Mouse (Mus musculus): ENCODE measurements around the gene Ice1. TPM values are rescaled to one million over a fixed set of nuclear protein-coding genes. Genes with fewer than 3 reads are reported as not detected.
A peak's percentile ranks its signal among the peaks of the same experiment; 100 is the strongest.

Gene Ice1
- polyA plus RNA-seq, 1 experiment from 2014 or later, result 22.4 TPM

DNA sequence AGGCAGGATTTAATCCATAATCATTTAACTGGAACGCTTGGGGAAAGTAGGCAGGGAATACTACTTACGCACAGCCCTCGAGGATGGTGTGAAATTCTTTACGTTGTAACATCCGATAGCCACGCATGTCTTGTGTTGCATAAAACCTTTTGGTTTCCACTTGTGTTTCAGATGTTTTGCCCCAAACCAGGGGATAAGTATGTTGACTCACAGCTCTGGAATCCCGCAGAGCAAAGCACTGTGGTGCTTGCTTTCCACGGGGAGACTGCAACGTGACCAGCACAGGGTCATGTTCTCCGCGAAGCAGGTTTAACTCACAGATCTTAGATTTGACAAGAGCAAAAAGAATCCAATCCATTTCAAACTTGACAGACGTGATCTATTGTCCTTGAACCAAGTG lies 18.1 kb upstream of the Ice1 start:
- Histone ChIP-seq H3K9ac (no peak overlapping the region), H3K27ac (no peak overlapping the region), H3K4me2 (no peak overlapping the region), H3K36me3 (ENCODE audit: poor library complexity, severe bottlenecking) (no peaks in the 10 kb centered on the region), H3K4me3 (no peak overlapping the region), H3K4me1 (no peaks in the 10 kb centered on the region), H3K9me3 (replicated peaks) (no peaks in the 10 kb centered on the region), H3K27me3 (no peaks in the 10 kb centered on the region)
- 84% methylated on average over 12 of the region's 12 CpGs for WGBS
- ATAC-seq, result no peak

DNA sequence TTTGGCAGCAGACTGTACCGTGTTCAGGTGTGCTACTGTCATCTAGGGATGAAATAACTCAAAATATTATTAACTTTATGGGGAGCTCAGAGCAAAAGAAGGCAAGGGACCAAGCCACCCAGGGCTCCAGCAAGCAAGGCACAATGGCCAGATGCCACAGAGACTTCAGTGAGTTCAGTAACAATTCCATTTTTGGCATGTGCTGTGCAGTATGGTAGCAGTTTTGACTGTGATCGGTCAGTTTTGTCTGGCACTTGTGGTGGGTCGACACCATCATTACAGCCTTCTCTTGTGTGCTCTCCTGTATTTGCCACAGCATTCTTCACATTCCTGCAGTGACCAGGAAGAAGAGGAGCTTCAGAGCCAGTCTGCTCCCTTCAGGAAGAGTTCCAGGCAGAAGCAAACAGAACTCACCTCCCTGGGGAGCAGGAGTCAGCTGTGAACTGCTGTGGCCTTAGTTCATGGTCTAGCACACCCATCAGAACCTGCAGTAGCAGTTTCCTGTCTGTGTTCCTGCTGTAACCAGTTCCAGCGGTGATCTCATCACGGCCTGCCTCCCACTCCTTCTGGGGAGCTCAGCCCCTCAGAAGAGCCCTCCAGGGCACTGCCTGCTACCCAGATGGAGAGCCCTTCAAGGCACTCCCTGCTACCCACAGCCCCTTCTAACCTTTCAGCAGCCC lies 16.8 kb upstream of the Ice1 start:
- WGBS, result 74% methylated on average over 5 of the region's 5 CpGs
- H3K27ac ChIP-seq, result no peak overlapping the region
- no peak for ATAC-seq
- H3K27me3 ChIP-seq, result no peaks in the 10 kb centered on the region
- no peaks in the 10 kb centered on the region for H3K9me3 ChIP-seq (replicated peaks)
- H3K4me3 ChIP-seq, result no peak overlapping the region
- H3K4me1 ChIP-seq, result no peaks in the 10 kb centered on the region
- no peak overlapping the region for H3K9ac ChIP-seq
- no peak overlapping the region for H3K4me2 ChIP-seq
- no peaks in the 10 kb centered on the region for H3K36me3 ChIP-seq (ENCODE audit: poor library complexity, severe bottlenecking)

DNA sequence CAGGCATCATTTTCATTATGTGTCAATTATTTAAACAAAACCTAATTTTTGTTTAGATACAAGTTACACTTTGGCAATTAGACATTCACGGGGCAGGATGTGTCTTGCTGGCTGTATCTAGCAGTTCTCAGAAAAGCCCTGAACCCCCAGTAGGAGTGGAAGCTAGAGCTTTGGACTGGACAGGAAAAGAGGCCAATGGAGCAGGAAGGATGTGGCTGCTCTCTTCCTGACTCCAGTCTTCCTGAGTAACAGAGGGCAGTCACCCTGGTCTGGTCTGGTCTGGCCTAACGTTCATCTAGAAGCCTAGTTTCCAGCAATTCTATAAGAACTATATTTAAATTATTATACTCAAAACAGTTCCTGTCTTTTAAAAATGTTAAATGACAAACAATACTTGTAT lies 16.0 kb upstream of the Ice1 start:
- Histone ChIP-seq H3K36me3 (ENCODE audit: poor library complexity, severe bottlenecking) (no peaks in the 10 kb centered on the region), H3K4me1 (no peaks in the 10 kb centered on the region), H3K27me3 (no peaks in the 10 kb centered on the region), H3K9me3 (replicated peaks) (no peaks in the 10 kb centered on the region), H3K27ac (no peak overlapping the region), H3K9ac (no peak overlapping the region), H3K4me2 (no peak overlapping the region), H3K4me3 (no peak overlapping the region)
- 80% methylated on average over 2 of the region's 2 CpGs for WGBS
- ATAC-seq, result no peak

DNA sequence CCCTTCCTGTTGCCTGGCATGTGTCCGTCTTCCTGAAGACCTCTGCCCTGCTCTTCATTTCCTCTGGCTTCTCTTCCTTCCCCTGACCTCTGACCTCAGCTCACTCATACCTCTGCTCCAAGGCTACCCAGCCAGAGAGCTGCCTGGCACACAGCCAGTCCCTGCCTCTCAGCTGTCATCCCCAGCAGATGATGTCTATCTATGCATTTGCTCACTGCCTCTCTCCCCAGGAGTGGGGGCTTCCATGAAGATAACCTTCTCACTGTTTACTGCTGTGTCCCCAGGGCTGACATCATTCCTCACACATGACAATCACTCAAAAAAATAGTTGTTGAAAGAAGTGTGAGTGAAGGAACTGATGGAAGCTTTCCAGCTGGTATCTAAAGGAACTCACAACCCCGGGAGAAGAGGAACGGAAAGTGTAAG lies 12.6 kb upstream of the Ice1 start:
- no peaks in the 10 kb centered on the region for H3K27me3 ChIP-seq
- H3K4me3 ChIP-seq, result no peak overlapping the region
- no peaks in the 10 kb centered on the region for H3K9me3 ChIP-seq (replicated peaks)
- no peak overlapping the region for H3K9ac ChIP-seq
- H3K4me2 ChIP-seq, result no peak overlapping the region
- no peak overlapping the region for H3K27ac ChIP-seq
- H3K36me3 ChIP-seq (ENCODE audit: poor library complexity, severe bottlenecking), result no peaks in the 10 kb centered on the region
- H3K4me1 ChIP-seq, result no peaks in the 10 kb centered on the region
- 73% methylated on average over 3 of the region's 3 CpGs for WGBS
- no peak for ATAC-seq

DNA sequence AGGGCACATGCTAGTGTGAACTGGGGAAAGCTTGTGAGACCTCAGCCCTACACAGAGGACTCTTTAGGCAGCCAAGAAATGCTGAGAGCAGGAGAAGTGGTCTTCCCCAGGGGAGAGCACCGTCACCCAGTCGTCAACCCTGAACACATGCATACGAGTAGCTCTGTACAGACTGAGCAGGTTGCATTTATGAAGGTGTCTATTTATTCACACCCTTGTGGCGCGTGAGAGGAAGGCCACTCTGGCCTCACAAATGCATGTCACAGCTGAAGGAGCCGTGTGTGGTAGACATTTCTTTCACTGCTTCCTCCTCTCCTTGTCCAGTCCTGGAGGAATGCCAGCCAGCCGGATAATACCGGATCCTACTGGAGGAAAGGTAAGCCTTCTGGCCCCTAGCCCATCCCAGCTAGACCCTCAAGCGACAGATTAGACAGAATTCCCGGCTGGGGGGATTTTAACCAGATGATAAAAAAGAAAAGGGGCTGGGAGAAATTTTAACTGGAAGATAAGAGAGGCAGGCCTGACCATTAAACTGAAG lies 8.6 kb upstream of the Ice1 start:
- no peak overlapping the region for H3K4me3 ChIP-seq
- no peak overlapping the region for H3K4me2 ChIP-seq
- no peak overlapping the region for H3K27ac ChIP-seq
- H3K27me3 ChIP-seq, result peaks cover 12% of the 10 kb centered on the region; the same call in 1 of the 2 replicates
- H3K9me3 ChIP-seq (replicated peaks), result no peaks in the 10 kb centered on the region
- no peaks in the 10 kb centered on the region for H3K36me3 ChIP-seq (ENCODE audit: poor library complexity, severe bottlenecking)
- 62% methylated on average over 10 of the region's 10 CpGs for WGBS
- ATAC-seq, result no peak
- H3K4me1 ChIP-seq, result no peaks in the 10 kb centered on the region
- no peak overlapping the region for H3K9ac ChIP-seq

DNA sequence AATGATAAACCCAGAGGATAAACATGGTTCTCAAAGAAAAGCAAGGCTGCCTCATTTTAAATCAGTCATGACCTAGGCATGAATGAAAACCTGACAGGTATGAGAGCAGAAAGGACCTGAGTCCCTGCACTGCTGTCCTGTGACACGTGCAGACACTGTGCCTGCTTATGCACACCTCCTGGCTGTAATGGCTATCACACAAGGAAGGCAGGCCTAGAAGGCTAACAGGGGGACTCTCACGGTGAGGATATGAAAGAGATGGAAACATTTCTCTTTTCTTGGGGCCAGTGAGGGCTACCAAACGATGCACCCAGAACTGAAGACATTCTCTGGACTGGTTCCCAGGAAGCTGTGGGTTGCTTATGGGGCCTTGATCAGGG lies 6.6 kb upstream of the Ice1 start:
- Histone ChIP-seq H3K4me3 (no peak overlapping the region), H3K4me1 (no peaks in the 10 kb centered on the region), H3K9me3 (replicated peaks) (no peaks in the 10 kb centered on the region), H3K36me3 (ENCODE audit: poor library complexity, severe bottlenecking) (no peaks in the 10 kb centered on the region), H3K9ac (no peak overlapping the region), H3K27ac (no peak overlapping the region), H3K27me3 (peaks cover 13% of the 10 kb centered on the region; the same call in 1 of the 2 replicates), H3K4me2 (no peak overlapping the region)
- WGBS, result 45% methylated on average over 3 of the region's 3 CpGs
- ATAC-seq, result 0 out of 2 replicates have a peak, but pooled peaks have one; percentile 22

DNA sequence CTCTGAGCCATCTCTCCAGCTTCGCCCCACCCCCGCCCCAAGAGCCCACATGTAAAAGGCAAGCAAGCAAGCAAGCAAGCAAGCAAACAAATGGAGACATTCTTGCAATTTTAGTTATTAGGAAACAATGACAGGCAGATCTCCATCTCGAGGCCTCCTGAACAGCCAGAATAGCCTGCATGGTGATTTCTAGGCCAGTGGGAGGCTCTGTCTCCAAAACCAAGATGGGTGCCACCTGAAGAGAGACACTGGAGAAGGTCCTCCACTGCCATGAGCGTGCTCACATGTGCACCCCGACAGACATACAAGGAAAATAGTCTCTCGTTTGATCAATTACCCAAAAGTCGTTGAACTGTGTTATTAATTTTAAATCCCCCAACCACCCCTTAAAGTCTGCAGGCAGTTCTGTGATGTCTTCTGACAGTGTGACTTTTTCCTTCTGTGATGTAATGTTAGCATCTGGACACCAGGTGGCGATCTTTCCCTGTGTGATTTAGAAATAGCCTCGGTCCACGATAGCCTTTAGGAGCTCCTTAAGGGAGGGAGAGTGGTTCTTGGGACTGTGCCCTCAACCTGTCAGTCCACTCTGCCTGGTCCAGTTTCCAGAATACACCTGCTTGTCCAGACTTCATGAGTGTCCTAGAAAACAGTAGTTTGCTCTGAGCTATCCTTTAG lies 6.1 kb upstream of the Ice1 start:
- Histone ChIP-seq H3K27me3 (peaks cover 13% of the 10 kb centered on the region; the same call in 1 of the 2 replicates), H3K4me2 (no peak overlapping the region), H3K4me1 (no peaks in the 10 kb centered on the region), H3K9me3 (replicated peaks) (no peaks in the 10 kb centered on the region), H3K9ac (no peak overlapping the region), H3K36me3 (ENCODE audit: poor library complexity, severe bottlenecking) (no peaks in the 10 kb centered on the region), H3K27ac (no peak overlapping the region), H3K4me3 (no peak overlapping the region)
- peak; percentile 61 for ATAC-seq
- WGBS, result 20% methylated on average over 10 of the region's 10 CpGs

DNA sequence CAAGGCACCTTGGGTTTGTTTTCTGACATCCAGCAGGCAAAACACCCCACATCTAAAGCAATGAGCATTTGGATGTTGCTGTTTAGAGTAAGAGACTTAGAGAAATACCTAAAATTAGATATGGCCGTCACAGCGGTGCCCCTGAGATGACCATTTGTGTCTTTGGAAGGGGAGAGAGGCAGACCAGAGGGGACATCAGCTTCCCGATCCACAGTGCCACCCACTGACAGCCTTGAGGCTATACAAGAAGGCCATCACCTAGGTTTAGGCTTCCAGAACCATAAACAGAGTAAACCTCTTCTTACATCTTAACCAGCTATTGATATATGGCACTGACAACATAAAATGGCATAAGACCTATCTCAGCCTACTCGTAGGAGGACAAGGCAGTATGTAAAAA lies 4.5 kb upstream of the Ice1 start:
- Histone ChIP-seq H3K27ac (no peak overlapping the region), H3K4me2 (no peak overlapping the region), H3K4me1 (no peaks in the 10 kb centered on the region; the same call in 1 of the 2 replicates), H3K27me3 (peaks cover 13% of the 10 kb centered on the region; the same call in 1 of the 2 replicates), H3K36me3 (ENCODE audit: poor library complexity, severe bottlenecking) (no peaks in the 10 kb centered on the region), H3K4me3 (no peak overlapping the region), H3K9me3 (replicated peaks) (no peaks in the 10 kb centered on the region), H3K9ac (no peak overlapping the region)
- WGBS, result 81% methylated on average over 4 of the region's 4 CpGs
- ATAC-seq, result no peak

DNA sequence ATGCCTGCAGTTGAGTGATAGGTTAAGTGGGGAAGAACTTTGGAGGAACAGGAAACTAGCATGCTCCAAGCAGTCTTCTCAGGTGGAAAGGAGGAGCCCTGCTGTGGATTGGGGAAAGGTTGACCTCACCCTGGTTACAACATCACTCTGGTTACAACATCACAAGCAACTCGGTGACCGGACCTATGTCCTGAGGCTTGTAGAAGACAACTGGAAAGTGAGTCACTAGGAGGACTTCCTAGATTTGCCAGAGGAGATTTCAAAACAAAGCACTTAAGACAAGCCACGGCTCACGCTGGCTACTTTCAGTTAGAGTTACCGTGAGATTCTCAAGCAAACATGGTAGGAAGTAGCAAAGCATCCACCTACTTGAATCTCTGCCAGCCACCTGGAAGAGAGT lies 3.9 kb upstream of the Ice1 start:
- H3K36me3 ChIP-seq (ENCODE audit: poor library complexity, severe bottlenecking), result no peaks in the 10 kb centered on the region
- no peak overlapping the region for H3K4me2 ChIP-seq
- no peak overlapping the region for H3K27ac ChIP-seq
- peaks cover 5% of the 10 kb centered on the region for H3K4me1 ChIP-seq
- H3K4me3 ChIP-seq, result no peak overlapping the region
- no peak for ATAC-seq
- no peaks in the 10 kb centered on the region for H3K9me3 ChIP-seq (replicated peaks)
- H3K27me3 ChIP-seq, result peaks cover 13% of the 10 kb centered on the region; the same call in 1 of the 2 replicates
- H3K9ac ChIP-seq, result no peak overlapping the region
- WGBS, result 80% methylated on average over 5 of the region's 5 CpGs

DNA sequence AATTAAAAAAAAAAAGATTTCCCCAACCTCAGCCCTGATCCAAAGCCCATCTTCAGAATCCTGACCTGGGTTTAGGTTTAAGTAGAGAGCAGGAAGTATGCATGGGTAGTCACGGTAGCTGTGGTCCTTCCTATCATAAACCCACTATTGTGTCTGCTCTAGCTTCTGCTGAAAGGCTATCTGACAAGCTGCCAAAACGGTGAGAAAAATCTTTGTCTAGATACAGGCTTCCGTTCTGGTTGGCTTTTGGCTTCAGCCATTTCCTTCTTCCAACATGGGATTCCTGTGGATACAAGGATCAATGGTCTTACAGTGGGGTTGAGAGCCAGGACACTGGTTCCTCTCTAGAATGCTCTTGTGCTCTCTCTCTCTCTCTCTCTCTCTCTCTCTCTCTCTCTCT lies 2.2 kb upstream of the Ice1 start:
- Histone ChIP-seq H3K4me1 (peaks cover 22% of the 10 kb centered on the region), H3K27me3 (peaks cover 13% of the 10 kb centered on the region; the same call in 1 of the 2 replicates), H3K9me3 (replicated peaks) (no peaks in the 10 kb centered on the region), H3K4me2 (no peak overlapping the region), H3K4me3 (no peak overlapping the region), H3K27ac (no peak overlapping the region), H3K9ac (no peak overlapping the region), H3K36me3 (ENCODE audit: poor library complexity, severe bottlenecking) (no peaks in the 10 kb centered on the region)
- WGBS, result 86% methylated on average over 3 of the region's 3 CpGs
- no peak for ATAC-seq

DNA sequence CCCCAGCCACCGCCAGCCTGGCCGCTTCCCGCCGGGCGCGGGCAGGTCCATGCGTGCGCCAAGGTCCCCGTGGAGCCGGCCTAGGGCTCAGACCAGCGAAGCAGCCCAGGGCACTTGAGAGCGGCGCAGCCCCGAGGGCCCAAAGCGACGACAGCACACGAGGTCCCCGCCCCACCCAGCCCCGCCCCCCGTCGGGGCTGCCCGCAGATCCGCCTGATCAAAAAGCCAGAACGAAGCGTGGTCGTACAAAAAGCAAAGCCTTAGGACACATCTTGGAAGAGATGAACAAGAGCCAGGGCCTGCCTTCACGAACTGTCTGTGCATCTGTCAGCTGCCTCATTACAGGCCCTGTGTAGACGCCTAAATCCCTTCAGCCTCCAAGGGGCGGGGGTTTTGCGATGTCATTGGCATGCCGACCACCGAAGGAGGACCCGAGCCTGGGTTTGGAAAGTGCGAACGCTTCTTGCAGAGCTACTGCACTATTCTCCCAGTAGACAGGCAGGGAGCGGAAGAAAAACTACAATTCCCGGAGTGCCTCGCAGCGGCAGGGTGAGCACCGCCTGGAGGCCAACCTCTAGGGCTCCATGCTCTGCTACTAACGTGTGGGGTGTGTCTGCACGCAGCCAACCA lies 343 bp upstream of the Ice1 start:
- peak overlapping the region; percentile 93 for H3K4me3 ChIP-seq
- under 1% methylated on average over 42 of the region's 42 CpGs for WGBS
- peak; percentile 96 for ATAC-seq
- H3K9ac ChIP-seq, result peak overlapping the region; percentile 92
- no peaks in the 10 kb centered on the region for H3K9me3 ChIP-seq (replicated peaks)
- peak overlapping the region; percentile 88 for H3K4me2 ChIP-seq
- H3K27me3 ChIP-seq, result peaks cover 13% of the 10 kb centered on the region; the same call in 1 of the 2 replicates
- no peaks in the 10 kb centered on the region for H3K36me3 ChIP-seq (ENCODE audit: poor library complexity, severe bottlenecking)
- H3K4me1 ChIP-seq, result peaks cover 23% of the 10 kb centered on the region
- H3K27ac ChIP-seq, result peak overlapping the region; percentile 87

DNA sequence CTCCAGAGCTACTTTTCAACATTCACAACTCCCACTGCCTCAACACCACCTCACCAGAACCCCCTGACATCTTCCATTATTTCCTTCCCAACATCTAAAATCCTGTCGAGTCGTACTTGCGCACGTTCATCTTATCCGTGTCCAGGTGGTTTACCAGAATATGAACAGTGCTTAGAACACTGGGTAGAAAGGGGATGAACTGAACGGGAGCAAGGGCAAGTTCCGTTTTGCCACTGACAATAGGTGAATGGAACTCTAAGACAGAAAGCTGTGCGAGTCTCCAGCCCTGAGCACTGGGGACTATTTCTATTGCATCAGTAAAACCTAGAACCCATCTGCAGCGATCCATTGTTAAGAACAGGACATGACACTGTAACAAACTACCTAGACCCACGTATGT lies 728 bp downstream of the Ice1 start:
- H3K27me3 ChIP-seq, result 0 out of 2 replicates have a peak, but pooled peaks cover 8% of the 10 kb centered on the region
- H3K27ac ChIP-seq, result no peak overlapping the region
- H3K4me1 ChIP-seq, result peaks cover 25% of the 10 kb centered on the region
- H3K4me2 ChIP-seq, result peak overlapping the region; percentile 88
- no peaks in the 10 kb centered on the region for H3K9me3 ChIP-seq (replicated peaks)
- 28% methylated on average over 10 of the region's 10 CpGs for WGBS
- no peaks in the 10 kb centered on the region for H3K36me3 ChIP-seq (ENCODE audit: poor library complexity, severe bottlenecking)
- ATAC-seq, result no peak
- H3K4me3 ChIP-seq, result peak overlapping the region; percentile 93
- H3K9ac ChIP-seq, result peak overlapping the region; percentile 92
